Mouse (Mus musculus) brain, adult 2 months (tissue): ENCODE results near the gene Eci1.
"Not testable (repeated sequence)": the region's sequence is repeated elsewhere in the genome, so short reads cannot be mapped to it uniquely, and the experiment has no call there.

Experiments
- DNase-seq: peaks from one replicate; pipeline ENCODE4 v3.0.0; 2011; ENCODE audit warnings: low read depth, low spot score

The Eci1 gene

DNA sequence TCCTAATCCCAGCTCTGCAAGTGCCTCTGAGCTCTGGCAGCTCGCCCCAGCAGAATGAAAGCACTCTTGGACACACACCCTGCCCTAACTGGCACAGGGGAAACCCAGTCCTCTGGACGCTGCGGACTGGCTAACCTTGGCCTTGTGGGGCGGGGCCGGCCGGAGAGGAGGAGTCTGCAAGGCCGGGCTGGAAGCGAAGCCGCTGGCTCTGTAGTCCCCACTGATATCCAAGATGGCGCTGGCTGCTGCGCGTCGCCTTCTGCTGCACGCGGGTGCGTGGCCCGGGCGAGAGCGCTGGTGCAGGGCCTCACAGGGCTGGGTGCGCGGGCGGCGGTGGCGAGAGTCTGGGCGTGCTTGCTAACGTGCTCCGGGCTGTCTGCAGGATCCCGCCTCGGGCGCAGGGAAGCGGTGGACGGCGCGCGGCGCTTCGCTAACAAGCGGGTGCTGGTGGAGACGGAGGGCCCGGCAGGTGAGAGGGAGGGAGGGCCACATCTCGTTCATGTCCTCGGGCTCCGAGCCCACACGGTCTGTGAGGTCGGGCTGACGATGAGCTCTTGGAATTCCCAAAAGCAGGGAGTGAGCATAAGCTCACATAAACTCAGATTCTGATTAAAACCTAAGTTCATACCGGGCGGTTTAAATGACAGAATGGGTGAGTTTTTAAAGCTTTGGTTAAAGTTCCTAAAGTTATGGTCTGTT, at the start of gene Eci1:
Gene Eci1, plus strand, starts transcription at position 171 of the 699 bp plus-strand sequence.
- DNase-seq: peak; percentile 99

- no peak for DNase-seq
These were observed 47.9 kb upstream of the Eci1 start for GRCm38 (mm10) chr17:24378496-24378895.

- no peak for DNase-seq
These were observed 42.7 kb upstream of the Eci1 start for GRCm38 (mm10) chr17:24383789-24384188.

- no peak for DNase-seq
These were observed 37.7 kb upstream of the Eci1 start for GRCm38 (mm10) chr17:24388711-24389110.

DNA sequence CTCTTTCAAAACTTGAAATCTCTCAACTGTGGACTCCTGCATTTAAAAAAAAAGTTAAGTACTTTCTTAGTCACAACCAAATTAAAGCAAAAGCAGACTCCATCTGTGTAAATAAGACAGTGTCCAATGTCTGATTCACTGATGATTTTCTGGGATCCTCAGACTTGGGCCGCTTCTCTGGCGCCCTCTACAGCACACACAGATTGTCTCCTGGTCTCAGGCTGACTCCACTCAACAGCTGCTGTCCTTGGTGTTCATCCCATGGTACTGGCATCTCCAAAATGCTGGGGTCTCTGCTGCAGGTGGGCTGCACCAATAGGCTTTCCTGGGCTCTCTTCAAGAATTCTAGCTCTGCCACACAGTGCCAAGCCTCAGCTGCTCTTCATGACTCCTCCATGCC, 36.6 kb upstream of the Eci1 start:
- DNase-seq: peak; percentile 78

GRCm38 (mm10) chr17:24391149-24391548, 35.3 kb upstream of the Eci1 start:
- DNase-seq: peak; percentile 22

GRCm38 (mm10) chr17:24393527-24393926, 32.9 kb upstream of the Eci1 start:
- DNase-seq: no peak

DNA sequence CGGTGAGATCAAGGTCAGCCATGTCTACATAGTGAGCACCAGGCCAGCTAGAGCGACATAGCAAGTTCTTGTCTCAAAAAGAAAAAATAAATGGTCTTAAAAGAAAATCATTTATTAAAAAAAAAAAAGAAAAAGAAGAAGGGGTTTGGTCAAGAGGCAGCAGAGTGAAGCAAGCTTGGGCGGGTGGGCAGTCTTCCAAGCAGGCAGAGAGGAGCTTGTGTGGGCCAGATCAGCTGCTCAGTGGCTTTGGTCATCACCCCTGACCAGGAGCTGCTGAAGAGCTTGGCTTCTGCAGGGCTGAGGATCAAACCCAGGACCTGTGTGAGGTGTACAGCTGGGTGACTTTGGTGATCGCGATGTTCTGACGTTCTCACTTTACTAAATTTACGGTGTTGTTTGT, 32.0 kb upstream of the Eci1 start:
- DNase-seq: no peak

GRCm38 (mm10) chr17:24402371-24402770, 24.1 kb upstream of the Eci1 start:
- peak; percentile 56 for DNase-seq

DNA sequence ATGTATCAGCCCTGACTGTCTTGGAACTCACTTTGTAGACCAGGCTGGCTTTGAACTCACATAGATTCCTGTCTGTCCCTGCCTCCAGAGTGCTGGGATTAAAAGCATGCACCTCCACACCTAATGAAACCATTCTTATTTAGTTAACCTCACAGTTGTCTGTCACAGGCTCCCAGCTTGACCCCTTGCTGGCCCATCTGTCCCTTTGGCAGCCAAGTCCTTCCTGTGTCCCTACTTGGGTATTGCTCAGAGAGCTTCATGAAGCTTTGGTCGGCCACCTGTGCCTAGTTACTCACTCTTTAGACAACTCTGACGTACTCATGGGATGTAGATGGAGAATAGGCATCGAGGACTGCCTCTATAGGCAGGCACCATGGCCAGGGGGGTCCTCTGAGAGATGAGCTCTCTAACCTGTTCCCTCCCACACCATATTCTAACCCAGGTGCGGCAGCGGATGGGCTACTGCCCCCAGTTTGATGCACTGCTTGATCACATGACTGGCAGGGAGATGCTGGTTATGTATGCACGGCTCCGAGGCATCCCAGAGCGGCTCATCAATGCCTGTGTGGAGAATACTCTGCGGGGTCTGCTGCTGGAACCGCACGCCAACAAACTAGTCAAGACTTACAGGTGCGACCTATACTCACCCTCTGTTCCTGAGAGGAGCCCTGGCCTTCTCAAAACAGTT, 19.2 kb upstream of the Eci1 start:
- DNase-seq: peak; percentile 76

DNA sequence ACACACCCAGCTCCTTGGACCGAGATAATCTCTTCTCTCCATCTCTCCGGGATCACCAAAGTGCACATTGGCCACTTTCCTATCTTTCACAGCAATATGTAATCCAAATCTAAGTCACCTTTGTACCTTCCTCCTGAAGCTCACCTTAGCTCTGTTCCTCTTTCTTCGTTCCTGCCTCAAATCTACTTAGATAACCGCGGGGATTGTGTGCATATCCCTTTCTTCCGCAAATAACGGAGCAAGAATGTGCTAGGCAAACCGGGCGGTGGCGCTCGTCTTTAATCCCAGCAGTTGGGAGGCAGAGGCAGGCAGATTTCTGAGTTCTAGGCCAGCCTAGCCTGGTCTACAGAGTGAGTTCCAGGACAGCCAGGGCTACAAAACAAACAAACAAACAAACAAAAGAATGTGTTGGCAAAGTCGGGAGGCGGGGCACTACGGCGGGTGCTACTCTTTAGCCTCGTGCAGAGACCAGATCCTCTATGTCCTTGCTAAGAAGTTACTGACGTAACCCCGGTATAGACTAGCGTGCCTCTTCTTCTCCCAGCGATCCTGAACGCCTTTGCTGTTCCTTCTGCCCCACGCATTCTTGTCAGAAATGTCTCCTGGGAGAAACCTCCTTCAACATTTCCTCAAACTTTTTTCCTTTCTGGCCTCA, 12.8 kb upstream of the Eci1 start:
- DNase-seq: peak; percentile 23

- peak; percentile 100 for DNase-seq
These were observed 12.0 kb upstream of the Eci1 start, which contains the start of gene Rnps1 for GRCm38 (mm10) chr17:24414230-24414976. Gene Rnps1, plus strand, starts transcription at chr17:24414565.

DNA sequence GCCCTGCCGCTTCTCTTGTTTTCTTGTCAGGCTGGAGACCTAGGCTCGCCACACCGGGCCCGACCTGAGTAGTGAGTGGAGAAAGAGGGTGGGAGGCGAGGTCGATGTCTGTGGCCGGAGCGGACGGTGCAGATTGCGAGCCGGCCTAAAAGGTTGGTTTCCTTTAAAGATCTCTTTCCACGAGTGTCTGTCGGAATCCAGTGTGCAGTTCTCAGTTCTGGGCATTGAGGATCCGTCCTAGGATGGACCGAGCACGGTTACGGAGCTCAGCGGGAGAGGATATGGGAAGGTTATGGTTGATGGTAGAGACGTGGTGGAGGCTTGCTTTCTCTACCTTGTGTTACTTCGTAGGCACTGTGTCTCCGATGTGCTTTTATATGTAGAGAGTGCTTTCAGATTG, 11.4 kb upstream of the Eci1 start:
- no peak for DNase-seq

- no peak for DNase-seq
These were observed 10.3 kb upstream of the Eci1 start for GRCm38 (mm10) chr17:24416051-24416652.

- no peak for DNase-seq
These were observed 3.3 kb upstream of the Eci1 start for GRCm38 (mm10) chr17:24423114-24423513.

GRCm38 (mm10) chr17:24424489-24424888, 2.0 kb upstream of the Eci1 start:
- DNase-seq: no peak

DNA sequence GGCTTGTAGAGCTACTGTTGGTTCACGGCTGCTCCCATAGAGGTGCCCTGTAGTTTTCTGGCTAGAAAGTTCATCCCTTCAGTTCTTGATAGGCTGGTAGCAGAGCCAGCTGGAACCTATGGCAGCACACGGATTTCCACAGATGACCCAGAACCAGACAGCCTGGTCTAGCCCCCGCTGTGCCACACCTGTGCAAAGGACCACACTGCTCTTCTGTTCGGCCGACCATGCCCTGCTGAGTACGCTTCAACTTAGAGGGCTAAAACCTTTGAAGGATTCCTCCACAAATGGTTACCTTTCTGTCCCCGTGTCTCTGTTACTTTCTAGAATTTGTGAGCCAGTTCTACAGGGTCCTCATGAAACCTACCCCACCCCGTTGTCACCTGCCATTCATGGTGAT, 1.1 kb upstream of the Eci1 start:
- DNase-seq: not testable (repeated sequence)

DNA sequence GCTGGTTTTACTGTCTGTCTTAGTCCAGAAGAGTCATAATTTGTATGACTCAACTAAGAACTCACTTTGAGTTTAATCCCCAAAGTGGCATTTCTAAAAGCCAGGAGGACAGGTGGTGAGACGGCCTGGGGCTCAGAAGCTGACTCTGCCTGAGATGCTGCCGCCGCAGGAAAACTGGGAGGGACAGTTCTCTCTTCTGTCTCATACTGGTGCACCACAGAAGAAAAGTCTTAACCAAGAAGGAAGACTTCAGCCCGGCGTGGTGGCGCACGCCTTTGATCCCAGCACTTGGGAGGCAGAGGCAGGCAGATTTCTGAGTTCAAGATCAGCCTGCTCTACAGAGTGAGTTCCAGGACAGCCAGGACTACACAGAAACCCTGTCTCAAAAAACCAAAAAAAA, 536 bp upstream of the Eci1 start:
- DNase-seq: no peak

- peak; percentile 22 for DNase-seq
These were observed 723 bp downstream of the Eci1 start for GRCm38 (mm10) chr17:24427170-24427557.

GRCm38 (mm10) chr17:24429201-24429983, 3.0 kb downstream of the Eci1 start:
- DNase-seq: no peak

DNA sequence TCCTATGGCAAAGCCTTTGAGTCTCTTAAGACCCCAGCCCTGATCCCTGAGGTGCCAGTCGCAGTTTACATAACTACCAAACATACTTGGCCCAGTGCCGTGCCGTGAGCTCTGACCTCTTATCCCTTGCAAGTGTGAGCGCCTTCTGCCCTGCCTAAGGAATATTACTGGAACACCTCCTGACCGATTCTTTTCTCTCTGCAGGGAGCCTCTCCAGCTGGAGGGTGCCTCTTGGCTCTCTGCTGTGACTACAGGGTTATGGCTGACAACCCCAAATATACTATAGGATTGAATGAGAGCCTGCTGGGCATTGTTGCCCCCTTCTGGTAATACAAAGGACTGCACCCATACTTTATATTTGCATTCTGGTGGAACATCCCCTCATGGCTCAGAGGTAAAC, 10.6 kb downstream of the Eci1 start:
- DNase-seq: peak; percentile 55
